Mouse (Mus musculus) embryonic facial prominence, embryonic 14.5 days (tissue): ENCODE measurements around the gene Nudt5. TPM values are rescaled to one million over a fixed set of nuclear protein-coding genes. Genes with fewer than 3 reads are reported as not detected.
"Not testable (repeated sequence)": the region's sequence is repeated elsewhere in the genome, so short reads cannot be mapped to it uniquely, and the experiment has no call there.

Experiments used
- ATAC-seq: fragments of 200-750 bp; cut with Nextera tagmentation; 2 replicates; pipeline ENCODE4 v1.8.0; 2017; ENCODE audit warnings: low read depth, moderate number of reproducible peaks, moderate TSS enrichment
- DNase-seq: peaks from one replicate; pipeline ENCODE4 v3.0.0-alpha.2; 2015; ENCODE audit warnings: low spot score
- H3K27ac ChIP-seq: fragments of 300-500 bp; sonication (generic); replicated peaks from 2 replicates; pipeline ENCODE4 v1.5.1; 2014; ENCODE audit warnings: low read depth, mild to moderate bottlenecking, low read length, moderate library complexity
- H3K27me3 ChIP-seq: fragments of 300-500 bp; sonication (generic); replicated peaks from 2 replicates; pipeline ENCODE4 v1.6.1; 2014; ENCODE audit warnings: low read length; ENCODE audit not compliant: control insufficient read depth, insufficient read depth
- H3K36me3 ChIP-seq: fragments of 300-500 bp; sonication (generic); 2 replicates; pipeline ENCODE4 v1.6.1; 2014; ENCODE audit warnings: low read length, mixed read lengths; ENCODE audit not compliant: control insufficient read depth, insufficient read depth
- H3K4me1 ChIP-seq: fragments of 300-500 bp; sonication (generic); 2 replicates; pipeline ENCODE4 v1.6.1; 2014; ENCODE audit warnings: antibody characterized with exemption, low read length; ENCODE audit not compliant: control insufficient read depth, insufficient read depth
- H3K4me2 ChIP-seq: fragments of 300-500 bp; sonication (generic); 2 replicates; pipeline ENCODE4 v1.6.1; 2014; ENCODE audit warnings: low read depth, mild to moderate bottlenecking, low read length, moderate library complexity, mixed read lengths
- H3K4me3 ChIP-seq: fragments of 300-500 bp; sonication (generic); 2 replicates; pipeline ENCODE4 v1.5.1; 2014; ENCODE audit warnings: low read depth, mild to moderate bottlenecking, low read length
- H3K9ac ChIP-seq: fragments of 300-500 bp; sonication (generic); 2 replicates; pipeline ENCODE4 v1.6.1; 2014; ENCODE audit warnings: low read depth, mild to moderate bottlenecking, low read length, moderate library complexity, mixed read lengths
- H3K9me3 ChIP-seq: fragments of 300-500 bp; sonication (generic); 2 replicates; pipeline ENCODE4 v1.6.1; 2016; ENCODE audit warnings: low read length; ENCODE audit not compliant: control insufficient read depth
- WGBS: fragments of 180-500 bp; shearing (Covaris S2); extraction: QIAGEN DNeasy Blood & Tissue Kit; methylation state at CpG from one replicate; pipeline ENCODE4 v1.1.7; 2014; 5-methylcytosine and 5-hydroxymethylcytosine counted together
- polyA plus RNA-seq: library from polyadenylated mRNA; unstranded; fragments of >200 nt; fragmentation: Nextera tagmentation; extraction: Ambion mirVana; gene quantifications from 2 replicates; pipeline ENCODE4 v1.2.1, GENCODE M21; 2014

The Nudt5 gene
- polyA plus RNA-seq = 53.4 and 57.2 TPM in 2 replicates

DNA sequence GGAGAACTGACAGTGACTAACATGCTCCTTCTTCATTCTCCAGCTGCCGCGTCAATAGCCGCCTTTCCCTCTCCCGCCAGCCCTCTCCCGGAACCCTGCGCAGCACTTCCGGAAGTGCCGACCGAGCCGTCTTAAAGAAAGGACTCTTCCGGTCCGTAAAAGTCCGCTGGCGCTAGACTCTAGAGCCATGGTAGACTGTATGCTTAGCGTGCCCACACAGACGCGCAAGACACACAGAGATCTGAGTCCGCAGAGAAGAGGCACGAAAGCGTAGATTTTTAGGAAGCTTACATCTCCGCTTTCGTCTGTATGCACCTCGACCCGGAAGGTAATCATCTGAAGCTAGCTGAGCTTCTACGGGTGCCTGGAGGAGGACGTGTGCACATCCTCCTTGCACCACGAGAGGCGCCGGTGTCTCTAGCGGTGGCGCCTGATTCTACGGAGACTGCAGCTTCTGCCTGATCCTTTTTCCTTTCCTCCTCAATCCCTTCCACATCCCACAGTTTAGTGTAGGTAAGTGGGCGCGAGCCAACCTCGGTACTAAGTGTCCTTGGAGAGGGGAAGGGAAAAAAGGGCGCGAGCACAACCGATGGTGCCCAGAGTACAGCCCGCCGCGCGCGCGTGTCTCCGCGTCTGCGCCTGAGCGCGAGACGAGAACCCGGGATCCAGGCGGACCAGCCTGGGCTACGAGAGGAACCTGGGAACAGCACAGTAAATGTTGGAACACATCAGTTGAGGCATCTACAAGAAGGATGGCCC, at the start of gene Nudt5, which contains the start of gene Cdc123:
Nudt5 (plus strand) TSS at position 147 of the 759 bp plus-strand sequence.
Cdc123 (minus strand) TSS at position 292 of the 759 bp plus-strand sequence.
- peak within 1 kb of the TSS; percentile 89 for H3K9ac ChIP-seq
- peak within 1 kb of the TSS; percentile 77 for H3K4me3 ChIP-seq
- under 1% methylated on average over 53 of the region's 53 CpGs for whole genome bisulfite sequencing

DNA sequence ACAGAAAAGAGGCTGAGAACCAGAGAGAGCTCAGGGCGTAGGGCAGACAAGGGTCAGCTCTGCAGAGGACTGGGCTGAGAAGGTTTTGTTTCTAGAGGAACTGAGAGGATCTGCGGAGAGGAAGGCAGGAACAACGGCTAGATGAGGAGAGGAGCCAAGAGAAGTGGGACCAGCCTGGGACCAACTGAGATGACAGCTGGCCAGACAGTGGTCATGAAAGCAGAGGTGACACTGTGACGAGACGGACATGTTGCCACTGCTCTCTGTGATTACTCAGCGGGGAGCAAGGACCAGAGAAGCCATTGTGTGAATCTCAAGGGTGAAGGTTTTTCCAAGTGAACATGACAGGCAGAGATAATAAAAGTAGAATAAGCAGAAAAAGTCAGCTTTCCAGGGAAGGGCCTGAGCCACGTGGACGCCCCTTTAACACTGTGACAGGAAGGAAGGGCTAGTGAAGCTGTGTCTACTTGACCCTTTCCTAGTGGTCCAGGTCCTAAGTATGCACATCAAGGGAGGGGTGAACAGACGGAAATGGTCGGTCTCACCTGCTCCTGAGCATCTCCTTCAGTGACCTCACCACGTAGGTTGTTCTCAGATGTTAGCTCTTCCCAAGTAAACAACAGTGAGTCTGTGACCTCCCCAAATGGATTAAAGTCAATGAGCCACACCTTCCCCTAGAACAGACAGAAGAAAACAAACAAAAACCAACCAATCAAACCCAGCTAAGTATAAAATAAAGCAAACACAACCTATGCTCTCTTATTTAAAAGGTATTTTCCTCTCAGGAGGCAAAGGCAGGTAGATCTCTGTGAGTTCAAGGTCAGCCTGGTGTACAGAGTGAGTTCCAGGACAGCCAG, 46.8 kb upstream of the Nudt5 start:
- 85% methylated on average over 11 of the region's 11 CpGs for WGBS
- Histone ChIP-seq H3K4me1 (no peaks in the 10 kb centered on the region), H3K36me3 (peaks cover 83% of the 10 kb centered on the region), H3K9me3 (0 out of 2 replicates have a peak, but pooled peaks cover 4% of the 10 kb centered on the region), H3K4me2 (no peak overlapping the region), H3K27ac (no peak overlapping the region), H3K4me3 (no peak overlapping the region), H3K9ac (no peak overlapping the region), H3K27me3 (no peaks in the 10 kb centered on the region)
- no peak for DNase-seq
- no peak for ATAC-seq

More for the DNA sequence above, at the start of gene Nudt5, which contains the start of gene Cdc123:
- peak within 1 kb of the TSS; percentile 74 for H3K4me2 ChIP-seq
- H3K36me3 ChIP-seq = peaks cover 31% of the 10 kb centered on the region
- peak; percentile 98 for DNase-seq
- H3K27me3 ChIP-seq = no peaks in the 10 kb centered on the region
- peak; percentile 97 for ATAC-seq
- no peaks in the 10 kb centered on the region for H3K9me3 ChIP-seq
- peaks cover 12% of the 10 kb centered on the region for H3K4me1 ChIP-seq
- peak within 1 kb of the TSS; percentile 88 for H3K27ac ChIP-seq

- Histone ChIP-seq H3K27ac (no peak overlapping the region), H3K27me3 (no peaks in the 10 kb centered on the region), H3K4me2 (no peak overlapping the region), H3K9ac (no peak overlapping the region), H3K4me3 (no peak overlapping the region), H3K36me3 (peaks cover 75% of the 10 kb centered on the region), H3K4me1 (no peaks in the 10 kb centered on the region), H3K9me3 (0 out of 2 replicates have a peak, but pooled peaks cover 4% of the 10 kb centered on the region)
- ATAC-seq (no peak), DNase-seq (no peak)
- WGBS = 85% methylated on average over 9 of the region's 9 CpGs
Measured at GRCm38 (mm10) chr2:5801182-5801640, 43.6 kb upstream of the Nudt5 start.

DNA sequence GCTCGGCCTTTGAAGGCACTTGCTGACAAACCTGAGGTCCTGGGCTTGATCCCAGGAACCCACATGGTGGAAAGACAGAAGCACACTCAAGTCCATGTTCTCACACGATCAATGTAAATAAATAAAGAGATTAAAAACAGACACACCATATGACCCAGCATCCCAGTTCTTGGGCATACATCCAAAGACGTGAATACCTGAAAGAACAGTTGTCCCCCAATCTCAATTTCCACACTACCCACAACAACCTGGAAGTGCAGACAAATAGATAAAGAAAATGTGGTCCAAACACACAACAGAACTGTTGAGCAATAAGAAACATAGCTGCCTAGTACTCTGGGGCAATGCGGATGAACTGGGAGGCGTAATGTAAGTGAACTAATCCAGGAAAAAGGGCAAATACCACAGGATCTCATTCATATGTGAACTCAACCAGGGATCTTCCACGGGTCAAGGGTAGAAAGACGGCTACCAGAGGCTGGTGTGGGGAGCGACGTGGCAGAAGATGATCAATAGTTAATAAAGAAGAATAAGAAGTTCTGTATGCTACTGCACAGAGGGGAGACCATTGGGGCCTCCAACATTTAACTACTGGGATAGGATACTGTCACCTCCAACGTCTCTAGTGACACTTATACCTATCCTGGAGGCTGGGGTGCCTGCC, 42.8 kb upstream of the Nudt5 start:
- Histone ChIP-seq H3K27ac (no peak overlapping the region), H3K4me2 (no peak overlapping the region), H3K4me3 (no peak overlapping the region), H3K36me3 (peaks cover 69% of the 10 kb centered on the region), H3K4me1 (no peaks in the 10 kb centered on the region), H3K9ac (no peak overlapping the region), H3K9me3 (0 out of 2 replicates have a peak, but pooled peaks cover 4% of the 10 kb centered on the region), H3K27me3 (no peaks in the 10 kb centered on the region)
- ATAC-seq (no peak), DNase-seq (no peak)
- 84% methylated on average over 10 of the region's 10 CpGs for WGBS

DNA sequence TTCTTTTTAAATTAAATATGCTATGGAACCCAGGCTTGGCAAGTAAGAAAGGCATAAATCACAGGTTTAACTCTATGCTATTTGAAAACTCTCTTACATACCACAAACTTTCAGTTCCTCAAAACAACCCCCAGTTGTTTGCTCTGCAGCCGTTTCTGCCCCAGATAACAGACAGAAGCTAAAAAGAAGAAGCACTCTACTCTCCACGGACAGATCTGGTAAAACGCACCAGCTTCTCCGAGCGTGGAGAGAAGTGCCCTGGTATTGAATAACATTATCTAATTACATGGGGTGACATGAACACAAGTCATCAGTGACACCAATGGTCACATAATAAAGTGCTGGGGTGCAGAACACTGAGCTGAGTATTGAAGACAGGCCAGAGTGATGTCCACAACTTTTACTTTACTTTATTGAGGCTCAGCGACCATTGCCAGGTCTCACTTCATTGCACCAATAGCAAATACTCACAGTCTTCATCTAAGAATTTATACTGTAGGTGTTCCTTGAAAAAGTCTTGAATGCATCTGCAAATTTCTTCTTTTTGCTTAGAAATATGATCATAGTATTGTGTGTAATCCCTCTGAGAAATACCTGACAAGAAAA, 40.3 kb upstream of the Nudt5 start:
- no peak for DNase-seq
- 0 out of 2 replicates have a peak, but pooled peaks cover 4% of the 10 kb centered on the region for H3K9me3 ChIP-seq
- ATAC-seq = no peak
- no peak overlapping the region for H3K27ac ChIP-seq
- no peaks in the 10 kb centered on the region for H3K4me1 ChIP-seq
- peaks cover 71% of the 10 kb centered on the region for H3K36me3 ChIP-seq
- 86% methylated on average over 6 of the region's 6 CpGs for WGBS
- no peak overlapping the region for H3K4me2 ChIP-seq
- no peak overlapping the region for H3K9ac ChIP-seq
- H3K27me3 ChIP-seq = no peaks in the 10 kb centered on the region
- H3K4me3 ChIP-seq = no peak overlapping the region

- no peak for DNase-seq
- WGBS = 87% methylated on average over 7 of the region's 7 CpGs
Measured at GRCm38 (mm10) chr2:5805228-5805627, 39.6 kb upstream of the Nudt5 start.

DNA sequence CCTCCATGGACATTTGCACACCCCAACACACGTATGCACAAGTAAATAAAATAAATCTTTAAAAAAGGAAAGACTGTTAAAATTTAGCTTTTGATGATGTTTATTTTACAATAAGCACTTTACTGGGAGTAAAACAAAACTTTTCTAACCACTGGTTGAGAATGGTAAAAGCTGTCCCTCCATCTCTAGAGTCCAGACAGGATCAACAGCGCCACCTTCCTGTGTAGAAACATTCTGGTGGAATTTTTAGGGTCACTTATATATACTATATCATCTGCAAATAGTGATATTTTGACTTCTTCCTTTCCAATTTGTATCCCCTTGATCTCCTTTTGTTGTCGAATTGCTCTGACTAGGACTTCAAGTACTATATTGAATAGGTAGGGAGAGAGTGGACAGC, 38.6 kb upstream of the Nudt5 start:
- peak; percentile 32 for DNase-seq
- ATAC-seq = not testable (repeated sequence)
- 80% methylated on average over 3 of the region's 3 CpGs for WGBS

More at GRCm38 (mm10) chr2:5805228-5805627, 39.6 kb upstream of the Nudt5 start:
- H3K4me1 ChIP-seq = no peaks in the 10 kb centered on the region
- H3K9me3 ChIP-seq = 0 out of 2 replicates have a peak, but pooled peaks cover 3% of the 10 kb centered on the region
- H3K27ac ChIP-seq = no peak overlapping the region
- H3K4me3 ChIP-seq = no peak overlapping the region
- peaks cover 72% of the 10 kb centered on the region for H3K36me3 ChIP-seq
- no peaks in the 10 kb centered on the region for H3K27me3 ChIP-seq
- no peak overlapping the region for H3K4me2 ChIP-seq
- no peak for ATAC-seq
- H3K9ac ChIP-seq = no peak overlapping the region

More for the DNA sequence above, 38.6 kb upstream of the Nudt5 start:
- not testable (repeated sequence) for H3K4me3 ChIP-seq, H3K4me2 ChIP-seq, H3K4me1 ChIP-seq, H3K27me3 ChIP-seq, H3K27ac ChIP-seq, H3K9me3 ChIP-seq, H3K9ac ChIP-seq
- peaks cover 71% of the 10 kb centered on the region for H3K36me3 ChIP-seq
